Mouse (Mus musculus) MEL (cell line): ENCODE data around the gene Pawr.
"Not testable (repeated sequence)": the region's sequence is repeated elsewhere in the genome, so short reads cannot be mapped to it uniquely, and the experiment has no call there.

Source experiments
- CTCF ChIP-seq, 3 experiments: IDR thresholded peaks in 2 of 3; conservative IDR thresholded peaks in 1 of 3; 2 replicates each; pipeline ENCODE4 v1.5.1; 2011 to 2012; ENCODE audit warnings: low read length in 3 of 3, low read depth in 2 of 3, mild to moderate bottlenecking in 2 of 3, improper control_type of control experiment in 1 of 3, inconsistent platforms in 1 of 3, mixed read lengths in 1 of 3, moderate library complexity in 1 of 3; ENCODE audit not compliant: control insufficient read depth in 1 of 3, insufficient read depth in 1 of 3, poor library complexity in 1 of 3, severe bottlenecking in 1 of 3
- HCFC1 ChIP-seq: IDR thresholded peaks from 2 replicates; pipeline ENCODE4 v1.6.1; 2012; ENCODE audit warnings: low read depth, mild to moderate bottlenecking, inconsistent platforms, low read length, improper control_type of control experiment, moderate library complexity
- JUND ChIP-seq: IDR thresholded peaks from 2 replicates; pipeline ENCODE4 v1.6.1; 2011; ENCODE audit warnings: low read depth, mild to moderate bottlenecking, improper control_type of control experiment, low read length
- POLR2A ChIP-seq, 2 experiments: IDR thresholded peaks; 2 replicates each; pipeline ENCODE4 v1.6.1; 2011 to 2012; ENCODE audit warnings: low read length in 2 of 2, mild to moderate bottlenecking in 2 of 2, control low read depth in 1 of 2, improper control_type of control experiment in 1 of 2, low read depth in 1 of 2, moderate library complexity in 1 of 2; ENCODE audit not compliant: control insufficient read depth in 1 of 2, insufficient read depth in 1 of 2, poor library complexity in 1 of 2
- RCOR1 ChIP-seq: IDR thresholded peaks from 2 replicates; pipeline ENCODE4 v1.6.1; 2012; ENCODE audit warnings: low read depth, mild to moderate bottlenecking, inconsistent platforms, low read length, improper control_type of control experiment
- TCF12 ChIP-seq: IDR thresholded peaks from 2 replicates; pipeline ENCODE4 v1.6.1; 2014; ENCODE audit warnings: low read depth, mild to moderate bottlenecking, inconsistent platforms, low read length, improper control_type of control experiment, moderate library complexity
- ZMIZ1 ChIP-seq: IDR thresholded peaks from 2 replicates; pipeline ENCODE4 v1.6.1; 2012; ENCODE audit warnings: low read depth, mild to moderate bottlenecking, inconsistent platforms, low read length, improper control_type of control experiment, moderate library complexity

DNA sequence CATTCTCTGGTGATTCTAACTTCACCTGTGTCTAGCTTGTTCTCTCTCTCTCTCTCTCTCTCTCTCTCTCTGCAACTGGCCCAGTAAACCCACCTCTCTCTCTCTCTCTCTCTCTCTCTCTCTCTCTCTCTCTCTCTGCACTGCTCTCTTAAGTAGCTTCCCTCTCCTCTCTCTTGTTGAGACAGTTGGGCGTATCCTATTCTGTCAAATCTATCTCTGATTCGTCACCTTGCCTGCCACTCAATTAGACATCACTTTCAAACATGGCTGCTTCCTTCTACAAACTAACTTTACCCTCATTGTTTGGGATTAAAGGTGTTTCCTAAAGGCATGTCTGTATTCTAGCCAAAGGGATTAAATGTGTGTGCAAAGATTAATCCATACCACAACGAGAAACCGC is 14.4 kb downstream of the Pawr start:
- TF ChIP-seq CTCF (IDR thresholded peaks at IDR 0.05 in 2 of 3, conservative IDR thresholded peaks at IDR 0.05 in 1 of 3; ENCODE audit: control insufficient read depth in 1 of 3, insufficient read depth in 1 of 3, low read depth in 2 of 3, low read length in 3 of 3, poor library complexity in 1 of 3, severe bottlenecking in 1 of 3); POLR2A (IDR thresholded peaks at IDR 0.05; ENCODE audit: control insufficient read depth in 1 of 2, insufficient read depth in 1 of 2, low read depth in 1 of 2, low read length in 2 of 2, poor library complexity in 1 of 2); TCF12; ZMIZ1; HCFC1; RCOR1: not testable (repeated sequence)
- 0 out of 2 replicates have a peak, but pooled peaks have one; percentile 55 for TF ChIP-seq JUND
